Mouse (Mus musculus): ENCODE data around the gene Herc3. TPM values are rescaled to one million over a fixed set of nuclear protein-coding genes. Genes with fewer than 3 reads are reported as not detected.
A peak's percentile ranks its signal among the peaks of the same experiment; 100 is the strongest.

The Herc3 gene
- polyA plus RNA-seq, 1 experiment from 2014 or later, result 15.0 TPM

DNA sequence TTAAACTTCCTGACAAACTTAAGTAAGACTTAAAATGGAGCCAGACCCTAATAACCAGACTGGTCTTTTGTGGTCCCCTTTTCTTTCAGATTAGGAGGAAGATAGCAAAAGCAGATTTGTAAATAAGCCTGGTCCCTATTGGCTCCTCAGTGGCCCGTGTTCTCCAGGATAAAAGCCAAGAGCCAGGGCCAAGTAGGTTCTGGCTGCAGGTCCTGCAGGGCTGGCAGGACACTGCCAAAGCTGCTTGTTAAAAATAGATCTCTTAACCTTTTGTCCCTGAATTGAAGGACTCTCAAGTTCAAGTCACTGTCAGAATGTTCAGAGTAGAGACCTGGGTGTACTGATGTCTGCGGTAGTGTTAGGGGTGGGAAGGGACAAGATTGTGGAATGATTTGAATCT, 96.6 kb downstream of the Herc3 start:
- H3K9ac ChIP-seq, result no peak overlapping the region
- 58% methylated on average over 2 of the region's 2 CpGs for WGBS

DNA sequence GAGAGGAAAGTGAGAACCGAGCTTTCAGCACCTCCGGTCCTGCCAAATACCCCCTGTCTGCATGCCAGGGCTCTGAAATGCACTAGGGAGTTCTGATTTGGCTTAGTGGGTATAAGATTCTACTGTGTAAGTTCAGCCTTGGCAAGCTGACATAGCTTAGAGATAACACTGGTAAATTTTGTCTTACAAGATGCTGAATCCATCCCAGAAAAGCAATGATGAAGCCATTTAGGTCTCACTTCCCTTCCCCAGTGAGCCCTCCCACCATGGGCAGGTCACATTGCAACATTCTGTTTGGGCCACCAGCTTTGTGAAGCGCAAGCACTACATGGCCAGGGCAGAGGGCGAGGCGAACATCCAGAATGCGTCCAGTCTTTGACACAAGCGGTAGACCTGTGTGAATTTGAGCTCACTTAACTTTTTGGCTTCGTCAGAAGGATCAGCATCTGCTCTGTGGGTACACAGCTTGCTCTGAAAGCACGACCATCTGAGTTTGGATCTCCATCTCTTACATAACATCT, 98.7 kb downstream of the Herc3 start:
- no peaks in the 10 kb centered on the region for H3K9me3 ChIP-seq (replicated peaks)
- H3K4me2 ChIP-seq, result no peak overlapping the region
- H3K27ac ChIP-seq, result no peak overlapping the region
- H3K9ac ChIP-seq, result no peak overlapping the region
- peak; percentile 34; the same call in 1 of the 2 replicates for ATAC-seq
- peaks cover 32% of the 10 kb centered on the region for H3K4me1 ChIP-seq
- H3K27me3 ChIP-seq, result no peaks in the 10 kb centered on the region
- H3K4me3 ChIP-seq, result no peak overlapping the region
- 91% methylated on average over 9 of the region's 9 CpGs for WGBS
- H3K36me3 ChIP-seq (ENCODE audit: poor library complexity, severe bottlenecking), result no peaks in the 10 kb centered on the region

More for the DNA sequence above, 96.6 kb downstream of the Herc3 start:
- ATAC-seq, result no peak
- H3K9me3 ChIP-seq (replicated peaks), result no peaks in the 10 kb centered on the region
- H3K4me3 ChIP-seq, result no peak overlapping the region
- H3K27me3 ChIP-seq, result no peaks in the 10 kb centered on the region
- H3K27ac ChIP-seq, result no peak overlapping the region
- peaks cover 13% of the 10 kb centered on the region for H3K4me1 ChIP-seq
- no peaks in the 10 kb centered on the region for H3K36me3 ChIP-seq (ENCODE audit: poor library complexity, severe bottlenecking)
- no peak overlapping the region for H3K4me2 ChIP-seq

DNA sequence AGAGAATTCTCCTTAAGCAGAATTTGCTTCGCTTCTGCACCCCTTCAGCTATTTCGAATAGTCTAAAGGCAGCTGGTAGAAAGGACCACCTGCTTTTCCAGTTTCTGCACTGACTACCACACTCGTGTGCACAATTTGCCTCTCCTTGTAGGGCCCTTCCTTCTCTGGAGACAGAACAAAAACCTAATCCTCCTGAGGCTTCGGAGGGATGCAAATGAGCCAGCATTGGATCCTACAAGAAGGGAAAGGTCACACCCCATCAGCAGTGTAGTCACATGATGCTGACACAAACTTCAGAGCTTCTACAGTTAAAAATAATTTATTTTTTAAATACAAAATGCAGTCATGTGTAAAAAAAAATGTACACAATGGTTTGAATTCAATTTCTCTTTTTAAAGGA, 99.9 kb downstream of the Herc3 start:
- Histone ChIP-seq H3K4me3 (no peak overlapping the region), H3K27ac (no peak overlapping the region), H3K9me3 (replicated peaks) (no peaks in the 10 kb centered on the region), H3K4me1 (peaks cover 33% of the 10 kb centered on the region), H3K27me3 (no peaks in the 10 kb centered on the region), H3K36me3 (ENCODE audit: poor library complexity, severe bottlenecking) (no peaks in the 10 kb centered on the region), H3K4me2 (no peak overlapping the region), H3K9ac (no peak overlapping the region)
- ATAC-seq, result no peak
- WGBS, result 46% methylated on average over 4 of the region's 4 CpGs

DNA sequence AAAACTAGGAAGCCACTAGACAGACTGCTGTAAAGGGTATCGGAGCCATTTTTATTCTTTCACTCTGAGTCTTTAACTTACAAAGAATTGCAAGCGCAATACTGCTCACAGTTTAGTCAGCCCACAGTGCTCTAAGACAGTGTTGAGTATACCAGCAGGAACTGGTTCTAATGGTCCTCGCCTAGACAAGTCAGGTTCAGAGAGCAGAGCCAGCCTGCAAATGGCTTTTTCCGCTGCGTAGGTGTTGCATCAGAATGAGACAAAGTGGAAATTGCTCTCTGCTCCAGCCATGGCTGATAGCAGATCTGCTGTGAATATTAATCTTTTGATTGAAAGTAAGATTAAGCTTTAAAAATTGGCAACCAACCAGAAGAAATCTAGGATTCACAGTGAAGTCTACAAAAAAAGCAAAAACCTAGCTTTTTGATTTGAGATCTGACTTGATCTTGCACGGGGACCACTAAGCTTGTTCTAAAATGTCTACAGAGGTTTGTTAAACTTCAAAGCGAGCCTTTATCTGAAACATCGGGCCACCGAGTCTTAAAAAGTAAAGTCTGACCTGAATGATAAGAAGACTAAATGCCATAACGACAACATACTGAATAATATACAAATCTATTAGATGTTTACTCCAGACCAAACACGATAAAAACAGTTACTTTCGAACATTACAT, 101.4 kb downstream of the Herc3 start:
- Histone ChIP-seq H3K9me3 (replicated peaks) (no peaks in the 10 kb centered on the region), H3K36me3 (ENCODE audit: poor library complexity, severe bottlenecking) (no peaks in the 10 kb centered on the region), H3K4me3 (no peak overlapping the region), H3K4me1 (peaks cover 33% of the 10 kb centered on the region), H3K27me3 (no peaks in the 10 kb centered on the region), H3K9ac (no peak overlapping the region), H3K4me2 (peak overlapping the region; percentile 33), H3K27ac (peak overlapping the region; percentile 81)
- ATAC-seq, result peak; percentile 42
- 43% methylated on average over 12 of the region's 12 CpGs for WGBS

DNA sequence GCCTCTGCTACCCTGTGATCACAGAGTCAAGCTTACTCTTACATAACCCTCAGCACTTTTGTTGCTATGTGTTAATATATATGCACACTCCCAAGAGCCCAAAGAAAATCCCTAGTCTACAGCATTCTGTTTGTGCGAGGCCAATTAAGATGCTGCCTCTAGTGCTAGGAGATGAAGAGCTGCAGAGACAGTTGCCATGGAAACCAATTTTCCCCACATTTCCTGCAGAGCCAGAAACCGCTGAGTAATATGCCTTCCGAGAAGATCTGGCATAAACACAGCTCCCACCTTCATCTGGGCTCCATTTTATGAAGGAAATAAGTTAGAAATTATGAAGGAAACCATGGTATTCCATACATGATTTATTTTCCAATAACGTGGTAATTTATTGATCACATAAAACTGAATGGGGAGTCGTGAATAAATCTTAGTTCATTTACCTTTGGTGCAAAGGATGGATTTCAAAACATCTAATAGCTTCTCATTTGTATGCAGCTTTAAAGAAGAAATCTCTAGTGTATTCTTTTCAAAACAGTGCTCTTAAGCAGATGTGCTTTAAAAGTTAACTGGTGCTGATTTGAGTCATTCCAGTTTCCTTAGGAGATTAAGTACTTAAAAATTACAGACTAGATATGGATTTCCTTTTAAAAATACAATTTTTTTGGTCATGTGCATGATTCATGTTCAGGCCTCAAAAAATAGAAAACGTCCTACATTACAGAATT, 102.1 kb downstream of the Herc3 start:
- H3K9ac ChIP-seq, result no peak overlapping the region
- H3K27me3 ChIP-seq, result no peaks in the 10 kb centered on the region
- peaks cover 33% of the 10 kb centered on the region for H3K4me1 ChIP-seq
- 27% methylated on average over 6 of the region's 6 CpGs for WGBS
- H3K36me3 ChIP-seq (ENCODE audit: poor library complexity, severe bottlenecking), result no peaks in the 10 kb centered on the region
- peak overlapping the region; percentile 33 for H3K4me2 ChIP-seq
- H3K27ac ChIP-seq, result peak overlapping the region; percentile 81
- ATAC-seq, result peak; percentile 94
- no peaks in the 10 kb centered on the region for H3K9me3 ChIP-seq (replicated peaks)
- H3K4me3 ChIP-seq, result no peak overlapping the region

DNA sequence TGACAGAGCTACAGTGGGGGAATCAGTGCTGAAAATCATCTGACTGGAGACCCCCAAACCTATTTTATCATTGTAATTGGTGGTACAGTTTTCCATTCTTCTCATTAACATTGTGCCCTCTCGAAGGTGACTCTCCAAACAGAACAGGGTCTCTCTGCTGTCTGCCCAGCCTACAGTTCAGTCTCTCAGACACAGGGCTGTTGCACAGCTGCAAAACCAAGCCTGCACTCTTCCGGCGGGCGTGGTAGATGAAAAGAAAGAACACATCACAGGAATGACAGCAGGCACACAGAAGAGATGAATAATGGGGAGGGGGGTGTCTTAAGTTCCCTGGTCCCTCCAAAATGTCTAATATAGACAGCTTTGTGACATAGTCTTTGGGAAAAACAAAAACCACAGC, 102.9 kb downstream of the Herc3 start:
- no peaks in the 10 kb centered on the region for H3K9me3 ChIP-seq (replicated peaks)
- H3K4me2 ChIP-seq, result peak overlapping the region; percentile 22
- WGBS, result 22% methylated on average over 4 of the region's 4 CpGs
- no peaks in the 10 kb centered on the region for H3K27me3 ChIP-seq
- H3K27ac ChIP-seq, result peak overlapping the region; percentile 86
- H3K4me3 ChIP-seq, result no peak overlapping the region
- no peaks in the 10 kb centered on the region for H3K36me3 ChIP-seq (ENCODE audit: poor library complexity, severe bottlenecking)
- no peak overlapping the region for H3K9ac ChIP-seq
- peak; percentile 33; the same call in 1 of the 2 replicates for ATAC-seq
- H3K4me1 ChIP-seq, result peaks cover 33% of the 10 kb centered on the region

DNA sequence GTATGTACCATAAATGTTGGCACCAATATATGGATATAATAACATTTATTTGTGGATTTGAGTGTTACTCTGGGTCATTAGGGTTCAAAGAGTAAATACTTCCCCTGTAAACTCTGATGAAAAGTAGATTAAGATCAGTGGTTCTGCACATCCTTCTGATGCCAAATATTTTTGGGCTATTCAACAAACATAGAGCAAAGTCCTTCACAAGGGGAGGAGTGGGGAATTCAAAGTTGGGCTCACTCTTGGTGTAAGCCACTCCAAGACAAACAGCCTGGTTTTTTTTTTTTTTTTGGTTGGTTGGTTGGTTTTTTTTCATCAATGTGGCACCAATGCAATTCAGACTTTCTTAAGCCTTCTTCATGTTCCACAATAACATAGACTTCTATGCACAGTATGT, 106.5 kb downstream of the Herc3 start:
- no peak overlapping the region for H3K9ac ChIP-seq
- H3K4me2 ChIP-seq, result no peak overlapping the region
- H3K27ac ChIP-seq, result no peak overlapping the region
- no peaks in the 10 kb centered on the region for H3K9me3 ChIP-seq (replicated peaks)
- H3K4me1 ChIP-seq, result peaks cover 22% of the 10 kb centered on the region
- no peaks in the 10 kb centered on the region for H3K36me3 ChIP-seq (ENCODE audit: poor library complexity, severe bottlenecking)
- ATAC-seq, result no peak
- H3K4me3 ChIP-seq, result no peak overlapping the region
- no peaks in the 10 kb centered on the region for H3K27me3 ChIP-seq

DNA sequence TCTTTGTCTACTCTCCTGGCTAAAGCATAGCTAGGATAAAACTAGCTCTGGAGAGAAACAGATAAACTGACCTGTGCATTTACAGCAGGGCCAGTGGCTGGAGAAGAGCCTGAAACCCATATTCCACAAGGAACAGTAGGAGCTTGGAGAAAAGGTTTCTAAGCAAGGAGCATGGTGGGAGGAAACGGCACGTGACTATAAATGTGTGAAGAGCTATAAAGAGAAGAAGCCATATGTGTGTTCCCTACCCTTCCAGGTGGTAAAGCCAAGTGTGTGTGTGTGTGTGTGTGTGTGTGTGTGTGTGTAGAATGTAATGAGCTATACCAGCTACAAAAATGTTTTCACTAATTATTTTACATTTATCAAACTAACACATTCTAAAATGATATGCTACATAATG, 111.0 kb downstream of the Herc3 start:
- Histone ChIP-seq H3K27me3 (no peaks in the 10 kb centered on the region), H3K36me3 (ENCODE audit: poor library complexity, severe bottlenecking) (no peaks in the 10 kb centered on the region), H3K4me2 (no peak overlapping the region), H3K4me3 (no peak overlapping the region), H3K9ac (no peak overlapping the region), H3K27ac (no peak overlapping the region), H3K4me1 (no peaks in the 10 kb centered on the region), H3K9me3 (replicated peaks) (no peaks in the 10 kb centered on the region)
- no peak for ATAC-seq
- 79% methylated on average over 2 of the region's 2 CpGs for WGBS

DNA sequence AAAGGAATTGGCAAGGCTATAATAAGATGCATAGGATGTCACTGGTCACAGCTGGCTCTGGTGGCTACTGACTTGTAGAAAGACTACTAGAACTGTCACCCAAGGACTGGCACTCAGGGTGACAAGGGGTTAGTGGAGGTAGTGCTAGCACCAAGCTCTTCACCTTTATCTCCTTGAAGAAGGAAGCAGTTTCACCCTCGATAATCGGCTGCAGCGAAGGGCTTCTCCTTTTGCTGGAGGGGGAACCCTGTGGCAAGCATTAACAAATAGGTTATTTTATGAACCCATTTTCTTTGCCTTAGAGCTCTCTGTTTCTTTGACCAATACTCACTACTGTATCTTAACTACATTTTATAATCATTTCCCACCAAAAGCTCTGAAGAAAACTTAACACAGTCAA, 112.7 kb downstream of the Herc3 start:
- H3K27ac ChIP-seq, result no peak overlapping the region
- no peak overlapping the region for H3K4me3 ChIP-seq
- H3K4me2 ChIP-seq, result no peak overlapping the region
- WGBS, result 97% methylated on average over 3 of the region's 3 CpGs
- H3K36me3 ChIP-seq (ENCODE audit: poor library complexity, severe bottlenecking), result no peaks in the 10 kb centered on the region
- H3K9me3 ChIP-seq (replicated peaks), result no peaks in the 10 kb centered on the region
- no peaks in the 10 kb centered on the region for H3K4me1 ChIP-seq
- H3K27me3 ChIP-seq, result no peaks in the 10 kb centered on the region
- no peak for ATAC-seq
- no peak overlapping the region for H3K9ac ChIP-seq

DNA sequence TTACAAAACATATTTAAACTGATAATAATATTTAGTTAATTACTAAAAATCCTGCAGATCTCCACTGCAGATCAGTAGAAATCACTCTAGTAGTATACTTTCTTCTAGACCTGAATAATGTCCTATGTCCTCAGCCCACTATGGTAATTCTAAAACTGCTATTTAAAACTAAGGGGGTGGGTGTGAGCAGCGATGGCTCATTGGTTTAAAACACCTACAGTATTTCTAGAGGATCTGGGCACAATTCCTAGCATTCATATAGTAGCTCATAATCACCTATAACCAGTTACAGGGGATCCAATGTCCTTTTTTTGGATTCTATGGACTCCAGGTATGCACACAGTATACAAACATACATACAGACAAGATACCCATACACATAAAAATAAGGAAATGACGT, 115.0 kb downstream of the Herc3 start:
- H3K36me3 ChIP-seq (ENCODE audit: poor library complexity, severe bottlenecking), result no peaks in the 10 kb centered on the region
- H3K27me3 ChIP-seq, result no peaks in the 10 kb centered on the region
- H3K4me2 ChIP-seq, result no peak overlapping the region
- no peaks in the 10 kb centered on the region for H3K4me1 ChIP-seq
- H3K4me3 ChIP-seq, result no peak overlapping the region
- H3K9me3 ChIP-seq (replicated peaks), result no peaks in the 10 kb centered on the region
- no peak for ATAC-seq
- no peak overlapping the region for H3K27ac ChIP-seq
- WGBS, result 79% methylated on average over 2 of the region's 2 CpGs
- H3K9ac ChIP-seq, result no peak overlapping the region

DNA sequence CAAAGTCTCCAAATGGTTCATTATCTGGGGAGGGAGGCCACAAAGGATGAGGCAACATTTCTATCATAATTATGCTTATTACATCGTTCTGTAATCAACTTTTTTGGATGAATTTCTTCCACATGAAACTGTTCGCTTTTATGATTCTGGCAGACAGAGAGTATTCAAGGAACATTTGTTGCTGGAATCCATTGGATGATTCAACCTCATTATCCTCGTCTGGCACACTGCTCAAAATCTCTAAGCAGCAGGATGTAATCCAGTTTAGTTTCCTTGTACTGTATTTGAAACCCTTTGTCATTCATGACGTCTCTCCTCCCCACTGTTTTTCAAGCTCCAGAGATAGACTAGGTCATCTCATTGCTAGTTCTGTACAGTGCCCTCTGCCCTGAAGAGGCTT, 115.6 kb downstream of the Herc3 start:
- no peaks in the 10 kb centered on the region for H3K9me3 ChIP-seq (replicated peaks)
- no peak overlapping the region for H3K9ac ChIP-seq
- no peak overlapping the region for H3K27ac ChIP-seq
- H3K4me2 ChIP-seq, result no peak overlapping the region
- H3K4me3 ChIP-seq, result no peak overlapping the region
- WGBS, result 75% methylated on average over 4 of the region's 4 CpGs
- H3K36me3 ChIP-seq (ENCODE audit: poor library complexity, severe bottlenecking), result no peaks in the 10 kb centered on the region
- no peaks in the 10 kb centered on the region for H3K4me1 ChIP-seq
- H3K27me3 ChIP-seq, result no peaks in the 10 kb centered on the region
- ATAC-seq, result no peak

DNA sequence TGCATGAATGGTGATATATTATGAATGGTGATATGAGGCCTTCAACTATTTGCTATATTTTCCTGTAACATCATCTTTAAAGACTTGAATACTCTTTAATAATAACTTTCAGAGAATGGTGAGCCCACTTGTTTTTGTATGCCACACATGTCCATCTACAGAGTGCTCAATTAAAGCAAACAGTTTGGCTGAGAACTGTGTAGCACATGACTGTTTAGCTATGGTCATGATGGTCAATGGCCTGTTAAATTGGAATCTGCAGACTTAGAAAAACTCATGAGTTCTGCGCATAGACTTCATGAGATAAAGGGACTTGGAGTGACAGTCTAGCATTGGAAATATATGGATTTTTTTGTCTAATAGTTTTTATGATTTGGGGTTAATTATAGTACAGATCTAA, 119.1 kb downstream of the Herc3 start:
- no peaks in the 10 kb centered on the region for H3K4me1 ChIP-seq
- H3K9me3 ChIP-seq (replicated peaks), result no peaks in the 10 kb centered on the region
- 95% methylated on average over 1 of the region's 1 CpGs for WGBS
- H3K36me3 ChIP-seq (ENCODE audit: poor library complexity, severe bottlenecking), result peaks cover 9% of the 10 kb centered on the region; the same call in 1 of the 2 replicates
- no peak overlapping the region for H3K4me3 ChIP-seq
- H3K27me3 ChIP-seq, result no peaks in the 10 kb centered on the region
- H3K27ac ChIP-seq, result no peak overlapping the region
- H3K9ac ChIP-seq, result no peak overlapping the region
- no peak overlapping the region for H3K4me2 ChIP-seq
- no peak for ATAC-seq

Measured in forebrain, embryonic 13.5 days (tissue).